Mouse (Mus musculus): ENCODE results near the gene Defb45. TPM values are rescaled to one million over a fixed set of nuclear protein-coding genes. Genes with fewer than 3 reads are reported as not detected.

The Defb45 gene
- total RNA-seq, 2 experiments from 2014 or later = not detected

Other genes starting within 250 kb of the Defb45 start
- gene Nrsn2, start 222.8 kb downstream of the Defb45 start, total RNA-seq (2021) = 100 to 1,000 TPM in 1 of 2 experiments, 10 to 100 TPM in 1; 95.7 to 106 TPM
- gene Sox12, start 201.3 kb downstream of the Defb45 start, total RNA-seq (2021) = 10 to 100 TPM; 15.0 to 15.6 TPM
- 10 to 100 TPM; 10.2 to 10.6 TPM for gene Zcchc3, start 184.4 kb downstream of the Defb45 start, total RNA-seq (2021)
- gene 6820408C15Rik, start 183.8 kb downstream of the Defb45 start, total RNA-seq (2021) = 1 to 10 TPM; 1.7 to 2.3 TPM
- not detected for gene Defb23, start 134.8 kb downstream of the Defb45 start, total RNA-seq (2021)
- not detected for gene Defb20, start 122.3 kb downstream of the Defb45 start, total RNA-seq (2021)
- not detected for gene Defb22, start 109.3 kb downstream of the Defb45 start, total RNA-seq (2021)
- gene Defb26, start 87.7 kb downstream of the Defb45 start, total RNA-seq (2021) = not detected
- gene Defb28, start 81.1 kb downstream of the Defb45 start, total RNA-seq (2021) = not detected
- gene Defb29, start 59.3 kb downstream of the Defb45 start, total RNA-seq (2021) = not detected
- not detected for gene Gm17416, start 30.1 kb downstream of the Defb45 start, total RNA-seq (2021)
- gene Defb21, start 26.7 kb downstream of the Defb45 start, total RNA-seq (2021) = not detected
- not detected for gene Defb19, start 19.1 kb downstream of the Defb45 start, total RNA-seq (2021)
- not detected for gene Defb36, start 4.9 kb upstream of the Defb45 start, total RNA-seq (2021)
- not detected for gene Defb25, start 23.7 kb upstream of the Defb45 start, total RNA-seq (2021)
- under 1 TPM; 0.74 to 0.79 TPM for gene Rem1, start 27.6 kb upstream of the Defb45 start, total RNA-seq (2021)
- 10 to 100 TPM; 75.0 to 76.0 TPM for gene H13, start 70.1 kb upstream of the Defb45 start, total RNA-seq (2021)
- 10 to 100 TPM; 18.3 to 19.2 TPM for gene Mcts2, start 87.6 kb upstream of the Defb45 start, total RNA-seq (2021)
- gene Id1, start 136.9 kb upstream of the Defb45 start, total RNA-seq (2021) = 10 to 100 TPM; 19.5 to 22.3 TPM
- 1 to 10 TPM; 1.1 to 2.3 TPM for gene Cox4i2, start 154.8 kb upstream of the Defb45 start, total RNA-seq (2021)
- gene Bcl2l1, start 232.3 kb upstream of the Defb45 start, total RNA-seq (2021) = 100 to 1,000 TPM; 134 to 146 TPM
- 1 to 10 TPM; 1.6 to 1.9 TPM for gene Tpx2, start 248.6 kb upstream of the Defb45 start, total RNA-seq (2021)